Mouse (Mus musculus): Measurements from ENCODE around the gene Lap3. TPM values are rescaled to one million over a fixed set of nuclear protein-coding genes. Genes with fewer than 3 reads are reported as not detected.

The Lap3 gene
- polyA plus RNA-seq, 1 experiment from 2014 or later: 85.8 TPM

DNA sequence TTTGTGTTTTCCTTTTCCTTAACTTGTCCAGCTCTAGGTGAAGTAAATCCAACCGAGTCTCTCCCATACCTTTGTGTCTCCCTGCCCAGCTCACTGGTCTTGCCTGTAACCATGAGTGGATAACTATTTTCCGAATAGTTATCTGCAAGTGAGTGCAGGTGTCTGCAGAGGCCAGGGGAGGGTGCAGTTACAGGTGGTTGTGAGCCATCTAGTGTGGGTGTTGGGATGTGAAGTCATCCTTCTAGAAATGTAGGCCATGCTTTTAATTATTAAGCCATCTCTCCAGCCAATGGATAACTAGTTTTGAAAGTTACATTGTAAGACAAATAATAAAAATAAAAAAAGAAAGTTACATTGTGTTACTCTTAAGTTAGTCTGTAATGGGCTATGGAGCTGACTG is 20.3 kb downstream of the Lap3 start:
- 92% methylated on average over 2 of the region's 2 CpGs for WGBS
- no peak for DNase-seq (ENCODE audit: low spot score, missing footprints)

DNA sequence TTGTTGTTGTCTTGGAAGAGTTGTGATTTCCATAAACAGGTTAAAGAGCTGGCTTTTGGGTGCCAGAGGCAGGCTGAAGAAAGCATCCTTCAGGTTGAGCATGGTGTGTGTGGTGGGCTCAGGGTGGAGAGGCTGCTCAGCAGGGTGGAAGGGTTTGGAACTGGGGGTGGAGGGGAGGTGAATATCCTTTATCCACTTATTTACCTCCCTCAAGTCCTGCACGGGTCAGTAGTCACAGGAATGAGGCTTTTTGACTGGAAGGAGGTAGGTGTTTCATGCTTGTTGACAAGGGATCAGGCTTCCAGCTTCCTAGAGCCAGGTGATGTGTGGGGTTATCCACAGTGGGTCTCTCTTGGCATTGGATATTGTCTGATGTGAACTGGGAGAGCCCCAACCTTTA is 21.4 kb downstream of the Lap3 start:
- Histone ChIP-seq H3K4me3 (ENCODE audit: low read depth, low read length) (no peak overlapping the region), H3K9me3 (ENCODE audit: control insufficient read depth, low read length) (no peaks in the 10 kb centered on the region), H3K4me2 (no peak overlapping the region), H3K36me3 (ENCODE audit: control insufficient read depth, insufficient read depth, low read length) (no peaks in the 10 kb centered on the region), H3K9ac (ENCODE audit: low read length) (no peak overlapping the region), H3K27ac (ENCODE audit: low read depth, low read length) (no peak overlapping the region), H3K4me1 (ENCODE audit: control insufficient read depth, insufficient read depth, low read length) (0 out of 2 replicates have a peak, but pooled peaks cover under 1% of the 10 kb centered on the region), H3K27me3 (ENCODE audit: control insufficient read depth, insufficient read depth, low read length) (no peaks in the 10 kb centered on the region)
- DNase-seq (ENCODE audit: low spot score, missing footprints) (no peak), ATAC-seq (ENCODE audit: low FRiP score) (no peak)
- WGBS: 96% methylated on average over 1 of the region's 1 CpGs

More for the DNA sequence above, 20.3 kb downstream of the Lap3 start:
- Histone ChIP-seq H3K27me3 (ENCODE audit: control insufficient read depth, insufficient read depth, low read length) (no peaks in the 10 kb centered on the region), H3K9ac (ENCODE audit: low read length) (no peak overlapping the region), H3K9me3 (ENCODE audit: control insufficient read depth, low read length) (no peaks in the 10 kb centered on the region), H3K36me3 (ENCODE audit: control insufficient read depth, insufficient read depth, low read length) (no peaks in the 10 kb centered on the region), H3K4me2 (no peak overlapping the region), H3K4me1 (ENCODE audit: control insufficient read depth, insufficient read depth, low read length) (no peaks in the 10 kb centered on the region), H3K27ac (ENCODE audit: low read depth, low read length) (no peak overlapping the region), H3K4me3 (ENCODE audit: low read depth, low read length) (no peak overlapping the region)
- ATAC-seq (ENCODE audit: low FRiP score): no peak

DNA sequence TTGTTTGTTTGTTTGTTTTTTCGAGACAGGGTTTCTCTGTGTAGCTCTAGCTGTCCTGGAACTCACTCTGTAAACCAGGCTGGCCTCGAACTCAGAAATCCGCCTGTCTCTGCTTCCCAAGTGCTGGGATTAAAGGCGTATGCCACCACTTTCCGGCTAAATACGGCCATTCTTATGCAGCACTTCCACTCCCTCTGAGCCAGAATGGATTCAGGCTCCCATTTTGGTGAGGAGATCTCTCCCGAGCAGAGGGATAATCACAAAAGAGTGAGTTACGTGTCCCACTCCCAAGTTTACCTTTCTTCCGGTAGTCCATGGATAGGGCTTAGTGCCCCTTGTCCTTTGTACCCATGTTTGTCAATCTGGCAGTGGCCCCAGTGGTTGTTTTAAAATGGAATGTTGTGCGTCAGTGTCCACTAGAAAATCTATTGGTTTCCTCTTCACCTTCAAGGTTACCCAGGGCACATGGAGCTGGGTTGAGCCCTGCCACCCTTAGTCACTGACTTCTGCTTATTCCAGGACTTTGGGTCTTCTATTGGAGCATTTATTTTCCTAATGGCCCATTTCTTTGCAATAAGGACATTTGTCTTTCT is 22.1 kb downstream of the Lap3 start:
- Histone ChIP-seq H3K27ac (ENCODE audit: low read depth, low read length) (no peak overlapping the region), H3K4me3 (ENCODE audit: low read depth, low read length) (no peak overlapping the region), H3K9me3 (ENCODE audit: control insufficient read depth, low read length) (no peaks in the 10 kb centered on the region), H3K9ac (ENCODE audit: low read length) (no peak overlapping the region), H3K27me3 (ENCODE audit: control insufficient read depth, insufficient read depth, low read length) (no peaks in the 10 kb centered on the region), H3K4me1 (ENCODE audit: control insufficient read depth, insufficient read depth, low read length) (0 out of 2 replicates have a peak, but pooled peaks cover 2% of the 10 kb centered on the region), H3K36me3 (ENCODE audit: control insufficient read depth, insufficient read depth, low read length) (no peaks in the 10 kb centered on the region), H3K4me2 (no peak overlapping the region)
- ATAC-seq (ENCODE audit: low FRiP score): no peak
- no peak for DNase-seq (ENCODE audit: low spot score, missing footprints)
- WGBS: 89% methylated on average over 10 of the region's 10 CpGs

DNA sequence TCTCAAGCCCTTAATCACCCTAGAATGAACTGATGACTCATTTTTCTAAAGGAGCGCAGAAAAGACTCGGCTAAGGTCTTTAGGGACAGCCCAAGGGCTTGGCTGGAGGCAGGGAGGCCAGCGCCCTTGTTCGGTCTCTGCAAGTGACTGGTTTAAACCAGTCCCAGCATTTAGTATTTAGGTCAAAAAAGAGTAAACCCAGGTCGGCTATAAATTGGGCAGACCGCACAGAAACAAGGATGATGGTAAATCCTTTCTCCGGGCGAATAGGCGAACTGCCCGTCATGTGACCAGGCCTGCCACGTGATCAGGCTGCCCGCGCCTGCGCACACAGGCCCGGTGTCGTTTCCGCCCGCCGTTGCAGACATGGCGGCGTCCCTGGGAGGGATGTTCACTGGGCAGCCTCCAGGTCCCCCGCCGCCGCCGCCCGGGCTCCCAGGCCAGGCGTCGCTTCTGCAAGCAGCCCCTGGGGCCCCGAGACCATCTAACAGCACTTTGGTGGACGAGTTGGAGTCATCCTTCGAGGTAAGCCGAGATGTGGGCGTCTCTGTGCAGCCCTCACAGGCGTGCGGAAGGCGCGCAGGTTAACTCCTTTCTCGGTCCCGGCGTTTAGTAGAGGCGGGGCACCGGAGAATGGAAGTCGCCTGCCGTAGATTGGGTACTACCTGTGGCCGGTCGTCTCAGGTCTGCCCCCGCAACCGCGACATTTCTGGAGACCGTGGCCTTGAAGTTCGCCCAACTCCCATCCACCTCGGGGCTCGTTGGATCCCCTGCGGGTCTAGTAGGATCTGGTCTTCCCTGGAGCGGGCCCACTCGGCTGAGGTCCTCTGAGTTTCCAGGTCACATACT is 27.0 kb downstream of the Lap3 start, which contains the start of gene Med28:
Gene Med28 (plus strand): TSS at position 270 of the 849 bp plus-strand sequence.
- Histone ChIP-seq H3K27ac (ENCODE audit: low read depth, low read length) (peak within 1 kb of the TSS; percentile 41; the same call in 1 of the 2 replicates), H3K4me1 (ENCODE audit: control insufficient read depth, insufficient read depth, low read length) (peaks cover 13% of the 10 kb centered on the region), H3K36me3 (ENCODE audit: control insufficient read depth, insufficient read depth, low read length) (no peaks in the 10 kb centered on the region; the same call in 1 of the 2 replicates), H3K9ac (ENCODE audit: low read length) (peak within 1 kb of the TSS; percentile 91), H3K9me3 (ENCODE audit: control insufficient read depth, low read length) (no peaks in the 10 kb centered on the region), H3K4me3 (ENCODE audit: low read depth, low read length) (peak within 1 kb of the TSS; percentile 77), H3K27me3 (ENCODE audit: control insufficient read depth, insufficient read depth, low read length) (no peaks in the 10 kb centered on the region), H3K4me2 (peak within 1 kb of the TSS; percentile 92)
- ATAC-seq (ENCODE audit: low FRiP score): peak; percentile 98
- 3% methylated on average over 56 of the region's 56 CpGs for WGBS
- DNase-seq (ENCODE audit: low spot score, missing footprints): peak; percentile 100

DNA sequence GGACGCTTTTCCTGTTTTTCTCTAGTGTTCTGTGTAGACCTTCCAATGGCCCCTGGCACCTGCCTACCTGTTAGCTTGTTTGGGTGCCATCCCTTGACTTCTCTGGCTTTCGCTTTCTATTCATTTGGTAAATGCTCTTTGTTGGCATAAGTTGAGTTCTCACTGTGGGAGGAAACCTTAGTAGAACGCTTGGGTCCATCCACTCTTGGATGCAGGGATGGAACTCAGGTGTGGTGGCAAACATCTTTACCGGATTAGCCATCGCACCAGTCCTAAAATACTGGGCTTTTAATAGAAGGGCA is 27.6 kb downstream of the Lap3 start:
- peak overlapping the region; percentile 77 for H3K4me3 ChIP-seq (ENCODE audit: low read depth, low read length)
- DNase-seq (ENCODE audit: low spot score, missing footprints): no peak
- H3K27ac ChIP-seq (ENCODE audit: low read depth, low read length): no peak overlapping the region
- peak overlapping the region; percentile 92 for H3K4me2 ChIP-seq
- H3K9me3 ChIP-seq (ENCODE audit: control insufficient read depth, low read length): no peaks in the 10 kb centered on the region
- 5% methylated on average over 5 of the region's 5 CpGs for WGBS
- no peaks in the 10 kb centered on the region for H3K27me3 ChIP-seq (ENCODE audit: control insufficient read depth, insufficient read depth, low read length)
- ATAC-seq (ENCODE audit: low FRiP score): no peak
- H3K4me1 ChIP-seq (ENCODE audit: control insufficient read depth, insufficient read depth, low read length): peaks cover 13% of the 10 kb centered on the region
- no peaks in the 10 kb centered on the region; the same call in 1 of the 2 replicates for H3K36me3 ChIP-seq (ENCODE audit: control insufficient read depth, insufficient read depth, low read length)
- H3K9ac ChIP-seq (ENCODE audit: low read length): peak overlapping the region; percentile 91

DNA sequence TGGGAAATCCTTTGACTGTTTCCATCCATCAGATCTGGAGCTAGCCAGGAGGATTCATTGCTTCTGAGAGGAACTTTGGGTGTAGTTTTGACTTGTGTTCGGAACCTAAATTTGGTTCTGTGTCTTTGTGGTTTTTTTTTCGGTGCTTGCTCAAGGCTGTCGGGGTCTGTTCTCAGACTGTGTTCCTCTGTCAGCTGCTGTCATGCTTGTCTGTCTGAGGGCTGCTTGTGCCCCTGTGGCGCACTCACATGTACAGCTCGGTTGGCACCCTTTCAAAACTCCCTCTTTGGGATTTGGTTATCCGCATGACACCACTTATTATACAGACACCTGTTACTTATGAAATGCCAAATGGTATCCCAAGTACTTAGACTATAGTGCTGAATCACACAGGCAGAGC is 28.4 kb downstream of the Lap3 start:
- Histone ChIP-seq H3K4me1 (ENCODE audit: control insufficient read depth, insufficient read depth, low read length) (peaks cover 13% of the 10 kb centered on the region), H3K36me3 (ENCODE audit: control insufficient read depth, insufficient read depth, low read length) (no peaks in the 10 kb centered on the region; the same call in 1 of the 2 replicates), H3K27me3 (ENCODE audit: control insufficient read depth, insufficient read depth, low read length) (no peaks in the 10 kb centered on the region), H3K9me3 (ENCODE audit: control insufficient read depth, low read length) (no peaks in the 10 kb centered on the region), H3K27ac (ENCODE audit: low read depth, low read length) (no peak overlapping the region), H3K4me2 (peak overlapping the region; percentile 92), H3K4me3 (ENCODE audit: low read depth, low read length) (peak overlapping the region; percentile 77; the same call in 1 of the 2 replicates), H3K9ac (ENCODE audit: low read length) (no peak overlapping the region)
- DNase-seq (ENCODE audit: low spot score, missing footprints) (no peak), ATAC-seq (ENCODE audit: low FRiP score) (no peak)
- WGBS: 94% methylated on average over 6 of the region's 6 CpGs

DNA sequence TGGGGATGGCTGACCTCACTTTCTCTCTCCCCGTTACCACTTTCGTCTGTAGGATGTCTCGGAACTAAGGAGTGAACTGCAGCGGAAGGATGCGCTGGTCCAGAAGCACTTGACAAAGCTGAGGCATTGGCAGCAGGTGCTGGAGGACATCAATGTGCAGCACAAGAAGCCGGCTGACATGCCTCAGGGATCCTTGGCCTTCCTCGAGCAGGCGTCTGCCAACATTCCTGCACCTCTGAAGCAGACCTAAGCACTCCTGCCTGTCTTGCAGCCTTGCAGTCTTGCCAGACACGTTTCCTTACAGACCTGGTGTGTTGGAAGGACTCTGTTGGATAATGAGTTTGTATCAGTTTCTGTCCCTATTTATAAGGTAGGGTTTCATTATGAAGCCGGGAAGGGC is 31.9 kb downstream of the Lap3 start:
- Histone ChIP-seq H3K27ac (ENCODE audit: low read depth, low read length) (no peak overlapping the region), H3K9me3 (ENCODE audit: control insufficient read depth, low read length) (no peaks in the 10 kb centered on the region), H3K36me3 (ENCODE audit: control insufficient read depth, insufficient read depth, low read length) (peaks cover 5% of the 10 kb centered on the region), H3K4me3 (ENCODE audit: low read depth, low read length) (no peak overlapping the region), H3K27me3 (ENCODE audit: control insufficient read depth, insufficient read depth, low read length) (no peaks in the 10 kb centered on the region), H3K4me2 (no peak overlapping the region), H3K9ac (ENCODE audit: low read length) (no peak overlapping the region), H3K4me1 (ENCODE audit: control insufficient read depth, insufficient read depth, low read length) (peaks cover 10% of the 10 kb centered on the region)
- no peak for ATAC-seq (ENCODE audit: low FRiP score)
- no peak for DNase-seq (ENCODE audit: low spot score, missing footprints)
- WGBS: 93% methylated on average over 10 of the region's 10 CpGs

DNA sequence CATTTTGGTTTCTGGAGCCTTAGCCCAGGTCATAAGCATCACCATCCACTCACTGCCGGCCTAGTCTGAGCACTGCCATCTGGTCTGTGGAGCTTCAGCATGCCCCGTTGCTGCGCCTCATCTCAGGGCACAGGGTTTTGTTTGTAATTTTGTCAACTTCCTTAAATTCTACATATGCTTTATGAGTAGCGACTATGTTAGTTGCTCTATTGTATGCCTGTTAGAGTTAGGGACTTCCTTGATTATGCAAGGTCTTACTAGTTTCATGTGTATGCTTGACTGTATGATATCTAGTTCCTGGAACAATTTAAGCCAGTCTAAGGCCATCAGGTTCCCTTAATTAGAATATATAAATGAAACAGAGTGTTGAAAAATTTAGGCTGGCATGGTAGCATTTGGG is 33.2 kb downstream of the Lap3 start:
- Histone ChIP-seq H3K27ac (ENCODE audit: low read depth, low read length) (no peak overlapping the region), H3K36me3 (ENCODE audit: control insufficient read depth, insufficient read depth, low read length) (peaks cover 5% of the 10 kb centered on the region), H3K4me2 (no peak overlapping the region), H3K4me1 (ENCODE audit: control insufficient read depth, insufficient read depth, low read length) (peaks cover 4% of the 10 kb centered on the region), H3K4me3 (ENCODE audit: low read depth, low read length) (no peak overlapping the region), H3K27me3 (ENCODE audit: control insufficient read depth, insufficient read depth, low read length) (no peaks in the 10 kb centered on the region), H3K9ac (ENCODE audit: low read length) (no peak overlapping the region), H3K9me3 (ENCODE audit: control insufficient read depth, low read length) (no peaks in the 10 kb centered on the region)
- DNase-seq (ENCODE audit: low spot score, missing footprints) (no peak), ATAC-seq (ENCODE audit: low FRiP score) (no peak)
- WGBS: 95% methylated on average over 4 of the region's 4 CpGs

DNA sequence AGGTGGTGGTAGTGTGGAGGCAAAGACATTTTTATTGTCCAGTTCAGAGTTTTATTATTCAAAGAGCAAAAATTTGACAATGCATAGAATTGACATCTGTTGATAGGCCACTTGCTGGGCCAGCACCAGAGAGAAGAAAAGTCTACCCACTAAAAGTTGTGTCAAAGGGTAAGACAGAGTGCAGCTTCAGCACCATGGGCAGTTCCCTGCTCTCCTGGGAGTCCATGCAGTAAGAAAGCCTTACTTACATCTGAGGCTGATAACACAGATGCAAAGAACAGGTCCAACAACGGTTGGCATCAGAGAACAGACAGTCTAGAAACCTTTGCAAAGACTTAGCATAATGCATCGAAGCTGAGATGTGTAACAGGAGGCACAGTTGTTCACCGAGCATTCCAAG is 36.5 kb downstream of the Lap3 start:
- no peak overlapping the region for H3K4me3 ChIP-seq (ENCODE audit: low read depth, low read length)
- no peak overlapping the region for H3K9ac ChIP-seq (ENCODE audit: low read length)
- H3K9me3 ChIP-seq (ENCODE audit: control insufficient read depth, low read length): no peaks in the 10 kb centered on the region
- no peaks in the 10 kb centered on the region for H3K27me3 ChIP-seq (ENCODE audit: control insufficient read depth, insufficient read depth, low read length)
- WGBS: 87% methylated on average over 3 of the region's 3 CpGs
- ATAC-seq (ENCODE audit: low FRiP score): no peak
- no peak overlapping the region for H3K27ac ChIP-seq (ENCODE audit: low read depth, low read length)
- no peaks in the 10 kb centered on the region for H3K4me1 ChIP-seq (ENCODE audit: control insufficient read depth, insufficient read depth, low read length)
- peaks cover 8% of the 10 kb centered on the region for H3K36me3 ChIP-seq (ENCODE audit: control insufficient read depth, insufficient read depth, low read length)
- no peak overlapping the region for H3K4me2 ChIP-seq
- DNase-seq (ENCODE audit: low spot score, missing footprints): no peak

Measured in midbrain, embryonic 11.5 days (tissue).